7 mouse cellular contexts compared by ENCODE assay signal in genomic region chr8:122698254-122698768, GRCm38 (mm10). TPM values are rescaled to one million over a fixed set of nuclear protein-coding genes. Genes with fewer than 3 reads are reported as not detected.
DNase-seq lines count a peak whose midpoint lies in the region; ATAC-seq lines count a peak whose summit lies in the region.

No protein-coding gene starts in this region.

- no peak for ATAC-seq in lung, embryonic 15.5 days (ENCODE audit: borderline replicate concordance, extremely low read depth, low FRiP score, low TSS enrichment)

- no peak overlapping the region for H3K9ac ChIP-seq in lung, embryonic 15.5 days

- no peaks in the 10 kb centered on the region for H3K27me3 ChIP-seq in lung, embryonic 15.5 days
- H3K27me3 ChIP-seq in embryonic facial prominence, embryonic 10.5 days (replicated peaks; ENCODE audit: low read depth, poor library complexity, severe bottlenecking), result peaks cover 64% of the 10 kb centered on the region

- 38% methylated on average over 5 of the region's 5 CpGs for WGBS in lung, embryonic 15.5 days
- WGBS in embryonic facial prominence, embryonic 10.5 days, result 78% methylated on average over 5 of the region's 5 CpGs

- peak overlapping the region; percentile 33; the same call in 1 of the 2 replicates for H3K27ac ChIP-seq in lung, embryonic 15.5 days
- H3K27ac ChIP-seq in embryonic facial prominence, embryonic 10.5 days (replicated peaks), result 0 out of 2 replicates have a peak overlapping the region, but pooled peaks have one; percentile 35

- no peaks in the 10 kb centered on the region for H3K9me3 ChIP-seq in lung, embryonic 15.5 days
- H3K9me3 ChIP-seq in embryonic facial prominence, embryonic 10.5 days, result no peaks in the 10 kb centered on the region

- DNase-seq in lung, adult 18-20 months, result no peak
- DNase-seq in embryonic facial prominence, embryonic 10.5 days (ENCODE audit: low spot score), result no peak
- DNase-seq in liver, result peak; percentile 72
- DNase-seq in thymus, postnatal 10 days (ENCODE audit: low spot score in 2 of 2), result peak; percentile 72 to 75
- no peak for DNase-seq in adrenal gland, postnatal 14 days
- no peak for DNase-seq in left cerebral cortex, adult 11 months (ENCODE audit: low spot score)

- H3K4me3 ChIP-seq in lung, embryonic 15.5 days, result peak overlapping the region; percentile 15
- peak overlapping the region; percentile 36; the same call in 1 of the 2 replicates for H3K4me3 ChIP-seq in embryonic facial prominence, embryonic 10.5 days

- no peaks in the 10 kb centered on the region for H3K36me3 ChIP-seq in lung, embryonic 15.5 days
- no peaks in the 10 kb centered on the region; the same call in 1 of the 2 replicates for H3K36me3 ChIP-seq in embryonic facial prominence, embryonic 10.5 days (replicated peaks)

- peaks cover 8% of the 10 kb centered on the region; the same call in 1 of the 2 replicates for H3K4me1 ChIP-seq in lung, embryonic 15.5 days
- H3K4me1 ChIP-seq in embryonic facial prominence, embryonic 10.5 days, result peaks cover 72% of the 10 kb centered on the region

- peak overlapping the region; percentile 36 for H3K4me2 ChIP-seq in lung, embryonic 15.5 days

RNA-seq across cellular contexts. Expression of gene Cbfa2t3, which starts 0.6 kb away (rescaled TPM):
- polyA plus RNA-seq in lung, embryonic 15.5 days (2015; fragmentation: Nextera tagmentation; extraction: Ambion mirVana), result 4.8 and 5.4 TPM in 2 replicates
- polyA plus RNA-seq in embryonic facial prominence, embryonic 10.5 days (2016; fragmentation: Nextera tagmentation; extraction: Ambion mirVana), result 1.7 and 2.3 TPM in 2 replicates
- 13.6 and 14.9 TPM in 2 replicates for total RNA-seq in adrenal gland, postnatal 14 days (2021)

Comparison
In these comparisons a context has a peak if more than half of its experiments do, and no peak if none do; other contexts are left out.
1. DNase-seq: peak in liver (single experiment) and thymus, postnatal 10 days (2 of 2); none in lung, adult 18-20 months (0 of 2), embryonic facial prominence, embryonic 10.5 days (single experiment), adrenal gland, postnatal 14 days (single experiment) and left cerebral cortex, adult 11 months (single experiment).